Mouse (Mus musculus): ENCODE data around the gene Ybx1.

DNA sequence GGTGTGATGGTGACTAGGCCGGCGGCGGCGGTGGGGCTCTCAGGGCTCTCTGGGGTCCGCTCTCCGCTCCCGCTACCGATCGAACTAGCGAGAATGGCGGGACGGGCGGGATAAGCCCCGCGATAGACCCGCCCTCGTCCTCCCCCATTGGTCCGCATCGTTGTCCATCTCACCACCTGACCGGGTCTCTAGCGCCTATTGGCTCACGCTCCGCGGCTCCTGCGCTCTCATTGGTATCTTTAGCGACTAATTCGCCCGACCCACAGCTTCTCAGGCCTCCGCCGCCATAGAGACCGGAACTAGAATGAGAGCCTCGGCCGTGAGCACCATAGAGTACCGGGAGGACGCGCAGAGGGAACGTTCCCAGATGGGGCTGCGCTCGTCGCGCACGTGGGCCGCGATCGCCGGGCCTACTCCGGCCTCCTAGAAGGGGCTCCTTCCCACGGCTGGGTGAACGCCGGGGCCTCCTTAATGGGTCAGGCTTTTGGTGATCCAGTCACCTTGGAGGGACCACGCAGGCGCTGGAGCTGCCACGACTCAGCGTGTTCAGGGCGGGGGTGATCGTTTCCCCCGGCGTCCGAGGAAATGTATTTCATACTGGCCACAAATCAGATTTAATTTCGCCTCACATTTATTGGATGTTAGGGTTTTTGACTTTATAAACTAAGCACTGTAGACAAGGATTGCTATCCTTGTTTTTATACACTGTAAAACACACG is at the start of gene Ybx1:
- TF ChIP-seq POLR2A (IDR thresholded peaks at IDR 0.05; ENCODE audit: low read depth, low read length) (peak; percentile 55; the same call in 1 of the 2 replicates), CTCF (IDR thresholded peaks at IDR 0.05; ENCODE audit: extremely low read depth, insufficient read depth, insufficient read length, insufficient replicate concordance) (no peak)
